Mouse (Mus musculus) kidney, postnatal 0 days (tissue): Measurements from ENCODE around the gene Zfp385b. TPM values are rescaled to one million over a fixed set of nuclear protein-coding genes. Genes with fewer than 3 reads are reported as not detected.

Experiments used
- ATAC-seq: fragments of 200-750 bp; cut with Nextera tagmentation; replicated peaks from 2 replicates; pipeline ENCODE4 v1.8.0; 2017; ENCODE audit warnings: low read depth, moderate number of reproducible peaks, moderate TSS enrichment, moderate library complexity; ENCODE audit not compliant: low FRiP score
- DNase-seq: peaks from one replicate; pipeline ENCODE4 v3.0.0-alpha.2; 2016; ENCODE audit warnings: low spot score
- H3K27ac ChIP-seq: fragments of 300-500 bp; sonication (generic); 2 replicates; pipeline ENCODE4 v1.5.1; 2014; ENCODE audit warnings: mild to moderate bottlenecking
- H3K27me3 ChIP-seq: fragments of 300-500 bp; sonication (generic); 2 replicates; pipeline ENCODE4 v1.6.1; 2014; ENCODE audit warnings: low read length, mixed read lengths; ENCODE audit not compliant: insufficient read depth
- H3K36me3 ChIP-seq: fragments of 300-500 bp; sonication (generic); 2 replicates; pipeline ENCODE4 v1.6.1; 2014; ENCODE audit warnings: low read length, mixed read lengths; ENCODE audit not compliant: insufficient read depth
- H3K4me1 ChIP-seq: fragments of 300-500 bp; sonication (generic); replicated peaks from 2 replicates; pipeline ENCODE4 v1.6.1; 2014; ENCODE audit warnings: antibody characterized with exemption, low read length, mixed read lengths; ENCODE audit not compliant: insufficient read depth
- H3K4me2 ChIP-seq: fragments of 300-500 bp; sonication (generic); 2 replicates; pipeline ENCODE4 v1.6.1; 2014; ENCODE audit warnings: mild to moderate bottlenecking, low read length, moderate library complexity, mixed read lengths
- H3K4me3 ChIP-seq: fragments of 300-500 bp; sonication (generic); replicated peaks from 2 replicates; pipeline ENCODE4 v1.5.1; 2014; ENCODE audit warnings: low read depth, low read length
- H3K9ac ChIP-seq: fragments of 300-500 bp; sonication (generic); 2 replicates; pipeline ENCODE4 v1.6.1; 2014; ENCODE audit warnings: low read depth, low read length
- H3K9me3 ChIP-seq: fragments of 300-500 bp; sonication (generic); replicated peaks from 2 replicates; pipeline ENCODE4 v1.6.1; 2016; ENCODE audit warnings: low read length, inconsistent platforms, mixed read lengths
- CTCF ChIP-seq: IDR thresholded peaks from 2 replicates; pipeline ENCODE4 v1.5.1; 2016; ENCODE audit warnings: antibody characterized with exemption, low read depth, mild to moderate bottlenecking, moderate library complexity
- WGBS: fragments of 180-500 bp; shearing (Covaris S2); extraction: QIAGEN DNeasy Blood & Tissue Kit; methylation state at CpG from one replicate; pipeline ENCODE4 v1.1.7; 2014; 5-methylcytosine and 5-hydroxymethylcytosine counted together
- polyA plus RNA-seq: library from polyadenylated mRNA; unstranded; fragments of >200 nt; fragmentation: Nextera tagmentation; extraction: Ambion mirVana; gene quantifications from 2 replicates; pipeline ENCODE4 v1.2.1, GENCODE M21; 2015

Zfp385b gene
- polyA plus RNA-seq, 1 experiment from 2014 or later: 9.9 TPM

DNA sequence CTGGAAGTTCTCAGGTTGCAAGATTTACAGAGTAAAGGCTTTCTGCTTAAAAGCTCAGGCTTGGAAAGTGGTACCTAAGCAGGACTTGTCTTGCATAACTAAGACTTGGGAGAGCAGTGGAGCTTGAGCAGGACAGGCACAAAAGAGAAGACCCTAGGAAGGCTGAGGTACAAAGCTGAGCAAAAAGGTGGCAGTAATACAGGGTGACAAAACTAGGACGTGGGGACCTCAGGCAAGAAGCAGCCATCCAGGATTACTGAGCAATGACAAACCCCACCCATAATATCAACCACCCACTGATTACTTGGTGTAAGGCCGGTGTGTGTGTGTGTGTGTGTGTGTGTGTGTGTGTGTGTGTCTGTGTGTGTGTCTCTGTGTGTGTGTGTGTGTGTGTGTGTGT lies 114.0 kb downstream of the Zfp385b start:
- Histone ChIP-seq H3K9ac (no peak overlapping the region), H3K27me3 (no peaks in the 10 kb centered on the region), H3K4me3 (no peak overlapping the region), H3K27ac (no peak overlapping the region), H3K9me3 (no peaks in the 10 kb centered on the region), H3K36me3 (no peaks in the 10 kb centered on the region), H3K4me2 (no peak overlapping the region), H3K4me1 (no peaks in the 10 kb centered on the region)
- no peak for TF ChIP-seq CTCF
- 83% methylated on average over 2 of the region's 2 CpGs for WGBS
- ATAC-seq (no peak), DNase-seq (no peak)

DNA sequence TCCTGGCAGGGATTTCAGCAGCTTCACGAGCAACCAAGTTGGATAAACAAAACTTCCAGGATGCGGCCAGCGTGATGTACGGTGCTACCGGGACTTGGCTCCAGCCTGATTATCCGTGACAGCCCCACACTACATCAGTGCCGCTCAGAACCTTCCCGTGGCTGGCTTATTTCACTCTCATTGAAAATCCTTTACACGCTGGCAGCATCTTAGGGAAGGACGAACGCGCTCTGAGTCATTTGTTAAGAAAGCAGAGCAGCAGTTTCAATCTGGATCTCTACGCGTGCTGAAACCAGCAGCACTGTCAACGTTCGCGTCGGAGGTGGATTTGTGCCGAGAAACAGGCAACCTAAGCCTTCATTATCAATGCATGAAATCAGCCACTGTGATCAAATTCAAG lies 116.4 kb downstream of the Zfp385b start:
- H3K36me3 ChIP-seq: no peaks in the 10 kb centered on the region
- 0 out of 2 replicates have a peak overlapping the region, but pooled peaks have one; percentile 13 for H3K4me3 ChIP-seq
- ATAC-seq (no peak), DNase-seq (peak; percentile 32)
- H3K4me1 ChIP-seq: no peaks in the 10 kb centered on the region
- no peak overlapping the region for H3K27ac ChIP-seq
- H3K9me3 ChIP-seq: no peaks in the 10 kb centered on the region
- no peaks in the 10 kb centered on the region for H3K27me3 ChIP-seq
- H3K4me2 ChIP-seq: peak overlapping the region; percentile 53
- 16% methylated on average over 19 of the region's 19 CpGs for WGBS
- no peak for TF ChIP-seq CTCF
- no peak overlapping the region for H3K9ac ChIP-seq

DNA sequence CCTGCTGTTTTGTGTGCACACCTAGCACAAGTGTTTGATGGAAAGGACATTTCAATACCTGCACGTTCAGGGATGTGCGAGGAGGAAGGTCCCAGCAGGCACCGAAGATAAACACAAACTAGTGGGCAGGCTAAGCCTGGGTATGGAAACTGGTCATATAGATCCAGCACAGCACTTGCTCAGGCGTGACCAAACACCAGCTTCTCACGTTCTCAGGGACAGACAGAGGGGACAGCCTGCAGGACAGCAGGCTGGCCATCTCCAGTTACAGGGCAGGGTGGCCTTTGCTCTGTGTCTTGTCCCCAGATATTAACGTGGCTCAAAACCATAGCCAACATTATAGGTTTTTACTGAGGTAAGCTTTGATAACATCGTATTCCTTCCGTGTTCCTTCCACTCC lies 128.3 kb downstream of the Zfp385b start:
- WGBS: 54% methylated on average over 8 of the region's 8 CpGs
- Histone ChIP-seq H3K36me3 (no peaks in the 10 kb centered on the region), H3K4me3 (no peak overlapping the region), H3K27ac (no peak overlapping the region), H3K27me3 (no peaks in the 10 kb centered on the region), H3K9me3 (no peaks in the 10 kb centered on the region), H3K4me2 (no peak overlapping the region), H3K4me1 (no peaks in the 10 kb centered on the region), H3K9ac (no peak overlapping the region)
- no peak for TF ChIP-seq CTCF
- ATAC-seq: no peak
- DNase-seq: no peak

DNA sequence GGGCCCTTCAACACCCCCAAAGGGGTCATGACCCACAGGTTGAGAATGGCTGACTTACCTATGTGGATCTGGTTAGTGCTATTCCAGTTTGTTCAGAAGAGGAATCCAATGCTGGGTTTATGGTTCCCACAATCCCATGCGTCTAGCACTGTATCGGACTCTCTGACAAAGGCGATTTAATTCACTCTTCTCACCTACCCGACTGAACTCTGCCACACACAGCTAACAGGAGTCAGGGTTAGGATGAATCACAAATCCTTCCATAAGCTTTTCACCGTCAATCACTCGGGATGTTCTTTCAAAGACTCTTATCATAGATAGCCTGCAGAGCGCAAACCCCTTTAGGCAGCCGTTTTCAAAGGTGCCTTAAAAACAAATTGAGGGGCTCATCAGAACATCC lies 129.1 kb downstream of the Zfp385b start:
- Histone ChIP-seq H3K9ac (no peak overlapping the region), H3K4me3 (no peak overlapping the region), H3K9me3 (no peaks in the 10 kb centered on the region), H3K4me1 (no peaks in the 10 kb centered on the region), H3K36me3 (no peaks in the 10 kb centered on the region), H3K27ac (no peak overlapping the region), H3K27me3 (no peaks in the 10 kb centered on the region), H3K4me2 (no peak overlapping the region)
- WGBS: 85% methylated on average over 8 of the region's 8 CpGs
- no peak for ATAC-seq
- TF ChIP-seq CTCF: no peak
- no peak for DNase-seq

DNA sequence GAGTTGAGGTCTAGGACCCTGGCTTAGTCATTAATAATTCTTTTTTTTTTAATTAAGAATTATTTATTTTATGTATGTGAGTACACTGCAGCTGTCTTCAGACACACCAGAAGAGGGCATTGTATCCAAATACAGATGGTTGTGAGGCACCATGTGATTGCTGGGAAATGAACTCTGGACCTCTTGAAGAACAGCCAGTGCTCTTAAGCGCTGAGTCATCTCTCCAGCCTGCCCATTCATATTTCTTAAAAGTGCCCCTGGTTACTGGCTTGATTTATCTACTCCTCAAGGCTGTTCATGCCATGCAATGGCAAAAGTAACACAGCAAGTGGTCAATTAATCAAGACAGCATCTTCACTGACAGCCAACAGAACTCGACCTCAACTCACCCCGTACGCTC lies 130.8 kb downstream of the Zfp385b start:
- H3K4me1 ChIP-seq: no peaks in the 10 kb centered on the region
- no peak overlapping the region for H3K9ac ChIP-seq
- H3K27ac ChIP-seq: no peak overlapping the region
- WGBS: 48% methylated on average over 4 of the region's 4 CpGs
- DNase-seq: no peak
- no peak for ATAC-seq
- no peak overlapping the region for H3K4me3 ChIP-seq
- no peak overlapping the region for H3K4me2 ChIP-seq
- no peaks in the 10 kb centered on the region for H3K9me3 ChIP-seq
- TF ChIP-seq CTCF: no peak
- H3K36me3 ChIP-seq: no peaks in the 10 kb centered on the region
- H3K27me3 ChIP-seq: no peaks in the 10 kb centered on the region

DNA sequence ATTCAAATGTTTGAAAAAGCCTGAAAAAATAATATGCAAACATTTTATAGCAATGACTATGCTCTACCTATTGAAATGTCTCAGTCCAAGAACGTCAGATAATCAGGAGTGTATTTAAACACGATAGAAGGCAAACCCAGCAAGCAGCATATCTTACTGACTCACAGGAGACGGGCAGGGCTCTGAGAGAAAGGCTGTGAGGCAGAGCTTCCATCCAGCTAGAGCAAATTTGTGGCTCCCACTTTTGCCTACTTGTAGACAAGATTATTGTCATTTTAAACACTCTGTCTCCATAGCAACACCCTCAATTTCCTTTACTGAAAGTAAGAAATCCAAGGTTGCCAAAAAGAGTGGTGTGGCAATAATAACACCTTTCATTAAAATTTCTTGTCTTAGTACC lies 135.4 kb downstream of the Zfp385b start:
- Histone ChIP-seq H3K36me3 (no peaks in the 10 kb centered on the region), H3K9me3 (no peaks in the 10 kb centered on the region), H3K4me2 (no peak overlapping the region), H3K9ac (no peak overlapping the region), H3K27me3 (no peaks in the 10 kb centered on the region), H3K4me3 (no peak overlapping the region), H3K27ac (no peak overlapping the region), H3K4me1 (no peaks in the 10 kb centered on the region)
- DNase-seq (no peak), ATAC-seq (no peak)
- TF ChIP-seq CTCF: no peak
- WGBS: 83% methylated on average over 3 of the region's 3 CpGs

DNA sequence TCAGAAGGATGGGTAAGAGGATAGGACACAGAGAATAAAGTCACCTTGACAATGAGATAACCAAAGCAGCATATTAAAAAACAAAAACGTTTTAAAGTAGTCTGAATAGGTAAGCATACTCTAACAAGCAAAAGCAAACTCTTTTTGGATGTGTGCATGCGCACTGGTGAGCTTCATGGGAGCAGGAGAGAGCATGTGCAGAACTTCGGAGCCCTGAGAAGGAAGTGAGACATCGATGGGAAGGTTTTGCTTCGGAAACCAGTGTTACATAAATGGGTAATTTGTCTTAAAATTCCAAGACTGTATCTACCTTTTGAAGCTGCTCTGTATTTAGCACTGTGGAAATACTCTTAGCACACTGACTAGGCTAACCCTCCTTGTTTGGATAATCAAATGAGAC lies 137.2 kb downstream of the Zfp385b start:
- DNase-seq (no peak), ATAC-seq (no peak)
- Histone ChIP-seq H3K4me1 (no peaks in the 10 kb centered on the region), H3K27me3 (no peaks in the 10 kb centered on the region), H3K9ac (no peak overlapping the region), H3K4me2 (no peak overlapping the region), H3K4me3 (no peak overlapping the region), H3K9me3 (no peaks in the 10 kb centered on the region), H3K36me3 (no peaks in the 10 kb centered on the region), H3K27ac (no peak overlapping the region)
- no peak for TF ChIP-seq CTCF
- WGBS: 84% methylated on average over 5 of the region's 5 CpGs
